27 mouse cellular contexts compared by ENCODE assay signal in genomic region chr7:75021966-75022365, GRCm38 (mm10).
DNase-seq lines count a peak whose midpoint lies in the region.
"Had no signal": no experiment of that assay in that cellular context is flagged by ENCODE, and none has a peak within 500 bp of the region (broad histone marks: within the 10 kb centered on the region; RNA-seq: fewer than 3 reads in every experiment).

No protein-coding gene starts in this region.

- no peaks in the 10 kb centered on the region for H3K4me1 ChIP-seq in limb, embryonic 10.5 days
- H3K4me1 ChIP-seq: heart, embryonic 15.5 days; hindbrain, embryonic 13.5 days; kidney, embryonic 15.5 days; midbrain, embryonic 12.5 days had no signal

- H3K9me3 ChIP-seq in limb, embryonic 10.5 days (replicated peaks), result no peaks in the 10 kb centered on the region
- H3K9me3 ChIP-seq: heart, embryonic 10.5 days; heart, embryonic 15.5 days; hindbrain, embryonic 13.5 days; kidney, embryonic 15.5 days; midbrain, embryonic 12.5 days had no signal

- H3K36me3 ChIP-seq in limb, embryonic 10.5 days, result no peaks in the 10 kb centered on the region
- H3K36me3 ChIP-seq: heart, embryonic 10.5 days; heart, embryonic 15.5 days; hindbrain, embryonic 13.5 days; kidney, embryonic 15.5 days; midbrain, embryonic 12.5 days had no signal

- H3K27ac ChIP-seq in limb, embryonic 10.5 days, result no peak overlapping the region
- H3K27ac ChIP-seq: heart, embryonic 10.5 days; heart, embryonic 15.5 days; hindbrain, embryonic 13.5 days; kidney, embryonic 15.5 days; layer of hippocampus, adult 2 months; liver, embryonic 14.5 days; midbrain, embryonic 12.5 days had no signal

- H3K4me3 ChIP-seq in limb, embryonic 10.5 days, result no peak overlapping the region
- H3K4me3 ChIP-seq: erythroblast, embryonic 14.5 days; heart, embryonic 10.5 days; heart, embryonic 15.5 days; hindbrain, embryonic 13.5 days; kidney, embryonic 15.5 days; layer of hippocampus, adult 2 months; midbrain, embryonic 12.5 days had no signal

- peak; percentile 11 for DNase-seq in ES-CJ7 (ENCODE audit: low read depth, low spot score)
- peak; percentile 9 for DNase-seq in R1 (ENCODE audit: low read depth, low spot score)
- DNase-seq in embryo, embryonic 9.5 days (ENCODE audit: extremely low spot score), result peak; percentile 4
- DNase-seq in limb, embryonic 10.5 days (ENCODE audit: low spot score), result peak; percentile 46
- no peak for DNase-seq in gastrocnemius, postnatal 10 days
- no peak for DNase-seq in right cerebral cortex, adult 2 months (ENCODE audit: low spot score in 2 of 2)
- DNase-seq in Muller cell, postnatal 12 days (ENCODE audit: inconsistent ontology term), result no peak
- DNase-seq: adrenal gland, postnatal 25 days; B cell, adult 2 months; cerebellum, adult 11-12 months; cerebellum, postnatal 10 days; kidney, postnatal 36 days; layer of hippocampus, postnatal 36 days; left cerebral cortex, postnatal 4 days; liver; lung, adult 2 months; lung, postnatal 36 days; spleen, adult 18-20 months; thymus, postnatal 14 days had no signal

- no peaks in the 10 kb centered on the region for H3K27me3 ChIP-seq in limb, embryonic 10.5 days (ENCODE audit: low read depth, poor library complexity, severe bottlenecking)
- H3K27me3 ChIP-seq: heart, embryonic 15.5 days; hindbrain, embryonic 13.5 days; kidney, embryonic 15.5 days; midbrain, embryonic 12.5 days had no signal

- WGBS in limb, embryonic 10.5 days, result 46% methylated on average over 6 of the region's 6 CpGs

Comparison
In these comparisons a context has a peak if more than half of its experiments do, and no peak if none do; other contexts are left out.
1. DNase-seq: peak in ES-CJ7 (single experiment), R1 (single experiment), embryo, embryonic 9.5 days (single experiment) and limb, embryonic 10.5 days (single experiment); none in gastrocnemius, postnatal 10 days (single experiment), right cerebral cortex, adult 2 months (0 of 2) and Muller cell, postnatal 12 days (single experiment).